Mouse (Mus musculus) MEL (cell line): Measurements from ENCODE around the gene Cnksr1. TPM values are rescaled to one million over a fixed set of nuclear protein-coding genes. Genes with fewer than 3 reads are reported as not detected.

Experiments used
- DNase-seq: peaks from one replicate; pipeline ENCODE4 v3.0.0; 2011; ENCODE audit warnings: low read depth, low spot score
- H3K27ac ChIP-seq: 2 replicates; pipeline ENCODE4 v1.5.1; 2012; ENCODE audit warnings: low read depth, mild to moderate bottlenecking, control low read depth, low read length, moderate library complexity; ENCODE audit not compliant: control insufficient read depth
- H3K27me3 ChIP-seq, 2 experiments: fragments of 150-350 bp in 1 of 2; sonication (generic) in 1 of 2; 2 replicates each; pipeline ENCODE4 v1.6.1; 2012; ENCODE audit warnings: low read length in 2 of 2, mild to moderate bottlenecking in 2 of 2, improper control_type of control experiment in 1 of 2, moderate library complexity in 1 of 2; ENCODE audit not compliant: insufficient read depth in 2 of 2, control insufficient read depth in 1 of 2
- H3K36me3 ChIP-seq, 2 experiments: 2 replicates each; pipeline ENCODE4 v1.6.1; 2012 to 2014; ENCODE audit warnings: low read length in 2 of 2, improper control_type of control experiment in 1 of 2, inconsistent platforms in 1 of 2, mild to moderate bottlenecking in 1 of 2; ENCODE audit not compliant: insufficient read depth in 2 of 2, control insufficient read depth in 1 of 2
- H3K4me1 ChIP-seq, 2 experiments: fragments of 150-350 bp in 1 of 2; sonication (generic) in 1 of 2; 2 replicates each; pipeline ENCODE4 v1.6.1; 2012; ENCODE audit warnings: low read length in 2 of 2, improper control_type of control experiment in 1 of 2, mild to moderate bottlenecking in 1 of 2; ENCODE audit not compliant: insufficient read depth in 2 of 2, control insufficient read depth in 1 of 2
- H3K4me3 ChIP-seq, 2 experiments: fragments of 150-350 bp in 1 of 2; sonication (generic) in 1 of 2; 2 replicates each; pipeline ENCODE4 v1.5.1; 2012; ENCODE audit warnings: low read depth in 2 of 2, low read length in 2 of 2, mild to moderate bottlenecking in 2 of 2, moderate library complexity in 2 of 2, control low read depth in 1 of 2, improper control_type of control experiment in 1 of 2; ENCODE audit not compliant: control insufficient read depth in 1 of 2, insufficient read depth in 1 of 2
- H3K79me2 ChIP-seq: 2 replicates; pipeline ENCODE4 v1.6.1; 2012; ENCODE audit warnings: mild to moderate bottlenecking, low read length, moderate library complexity; ENCODE audit not compliant: control insufficient read depth, poor library complexity, insufficient read depth
- H3K9ac ChIP-seq: 2 replicates; pipeline ENCODE4 v1.6.1; 2012; ENCODE audit warnings: low read depth, mild to moderate bottlenecking, control low read depth, low read length, moderate library complexity; ENCODE audit not compliant: control insufficient read depth, poor library complexity, severe bottlenecking
- H3K9me3 ChIP-seq: fragments of 150-350 bp; sonication (generic); replicated peaks from 2 replicates; pipeline ENCODE4 v1.6.1; 2012; ENCODE audit warnings: mild to moderate bottlenecking, low read length, improper control_type of control experiment, moderate library complexity; ENCODE audit not compliant: insufficient read depth
- CHD2 ChIP-seq: IDR thresholded peaks from 2 replicates; pipeline ENCODE4 v1.6.1; 2011; ENCODE audit warnings: low read length, improper control_type of control experiment
- E2F4 ChIP-seq: IDR thresholded peaks from 2 replicates; pipeline ENCODE4 v1.6.1; 2011; ENCODE audit warnings: low read depth, low read length, improper control_type of control experiment, borderline replicate concordance
- ELF1 ChIP-seq: IDR thresholded peaks from 2 replicates; pipeline ENCODE4 v1.6.1; 2014; ENCODE audit warnings: low read depth, mild to moderate bottlenecking, inconsistent platforms, low read length, improper control_type of control experiment, moderate library complexity
- ETS1 ChIP-seq: IDR thresholded peaks from 2 replicates; pipeline ENCODE4 v1.6.1; 2012; ENCODE audit warnings: low read depth, mild to moderate bottlenecking, inconsistent platforms, low read length, improper control_type of control experiment, moderate library complexity
- MAX ChIP-seq: IDR thresholded peaks from 2 replicates; pipeline ENCODE4 v1.6.1; 2011; ENCODE audit warnings: low read length, improper control_type of control experiment
- MAZ ChIP-seq: IDR thresholded peaks from 2 replicates; pipeline ENCODE4 v1.6.1; 2012; ENCODE audit warnings: low read depth, mild to moderate bottlenecking, inconsistent platforms, low read length, improper control_type of control experiment
- MEF2A ChIP-seq: IDR thresholded peaks from 2 replicates; pipeline ENCODE4 v1.6.1; 2014; ENCODE audit warnings: low read depth, mild to moderate bottlenecking, inconsistent platforms, low read length, improper control_type of control experiment; ENCODE audit not compliant: poor library complexity, insufficient replicate concordance, severe bottlenecking; ENCODE audit errors: extremely low read depth
- MXI1 ChIP-seq: IDR thresholded peaks from 2 replicates; pipeline ENCODE4 v1.6.1; 2011; ENCODE audit warnings: mild to moderate bottlenecking, low read depth, low read length, improper control_type of control experiment
- MYB ChIP-seq: IDR thresholded peaks from 2 replicates; pipeline ENCODE4 v1.6.1; 2011; ENCODE audit warnings: mild to moderate bottlenecking, low read depth, low read length, improper control_type of control experiment
- MYC ChIP-seq: IDR thresholded peaks from 2 replicates; pipeline ENCODE4 v1.6.1; 2011; ENCODE audit warnings: low read depth, mild to moderate bottlenecking, low read length, improper control_type of control experiment, moderate library complexity
- NELFE ChIP-seq: IDR thresholded peaks from 2 replicates; pipeline ENCODE4 v1.6.1; 2011; ENCODE audit warnings: low read depth, low read length, improper control_type of control experiment
- POLR2A ChIP-seq, 2 experiments: IDR thresholded peaks; 2 replicates each; pipeline ENCODE4 v1.6.1; 2011 to 2012; ENCODE audit warnings: low read length in 2 of 2, mild to moderate bottlenecking in 2 of 2, control low read depth in 1 of 2, improper control_type of control experiment in 1 of 2, low read depth in 1 of 2, moderate library complexity in 1 of 2; ENCODE audit not compliant: control insufficient read depth in 1 of 2, insufficient read depth in 1 of 2, poor library complexity in 1 of 2
- RCOR1 ChIP-seq: IDR thresholded peaks from 2 replicates; pipeline ENCODE4 v1.6.1; 2012; ENCODE audit warnings: low read depth, mild to moderate bottlenecking, inconsistent platforms, low read length, improper control_type of control experiment
- SIN3A ChIP-seq: IDR thresholded peaks from 2 replicates; pipeline ENCODE4 v1.6.1; 2012; ENCODE audit warnings: low read length, improper control_type of control experiment, inconsistent platforms
- SMC3 ChIP-seq: IDR thresholded peaks from 2 replicates; pipeline ENCODE4 v1.6.1; 2011; ENCODE audit warnings: low read depth, low read length, improper control_type of control experiment
- TAL1 ChIP-seq: IDR thresholded peaks from 2 replicates; pipeline ENCODE4 v1.6.1; 2012; ENCODE audit warnings: mild to moderate bottlenecking, inconsistent platforms, low read length, moderate library complexity, mixed read lengths
- TBP ChIP-seq: IDR thresholded peaks from 2 replicates; pipeline ENCODE4 v1.8.0; 2011; ENCODE audit warnings: low read depth, low read length, improper control_type of control experiment
- USF2 ChIP-seq, 2 experiments: IDR thresholded peaks; 2 replicates each; pipeline ENCODE4 v1.6.1; 2011 to 2012; ENCODE audit warnings: improper control_type of control experiment in 2 of 2, low read length in 2 of 2, borderline replicate concordance in 1 of 2, inconsistent platforms in 1 of 2, low read depth in 1 of 2, mild to moderate bottlenecking in 1 of 2; ENCODE audit not compliant: insufficient read depth in 1 of 2
- ZC3H11A ChIP-seq: IDR thresholded peaks from 2 replicates; pipeline ENCODE4 v1.6.1; 2012; ENCODE audit warnings: low read depth, mild to moderate bottlenecking, inconsistent platforms, low read length, improper control_type of control experiment
- ZKSCAN1 ChIP-seq: IDR thresholded peaks from 2 replicates; pipeline ENCODE4 v1.6.1; 2012; ENCODE audit warnings: low read depth, mild to moderate bottlenecking, inconsistent platforms, low read length, improper control_type of control experiment, moderate library complexity
- ZMIZ1 ChIP-seq: IDR thresholded peaks from 2 replicates; pipeline ENCODE4 v1.6.1; 2012; ENCODE audit warnings: low read depth, mild to moderate bottlenecking, inconsistent platforms, low read length, improper control_type of control experiment, moderate library complexity
- polyA plus RNA-seq, 2 experiments: library from polyadenylated mRNA; stranded (reverse) in 1 of 2; unstranded in 1 of 2; fragments of >175 nt in 1 of 2; fragments of >200 nt in 1 of 2; gene quantifications; 2 replicates each; pipeline versions ENCODE4 v1.2.1 to v1.2.4; 2012; ENCODE audit warnings: low replicate concordance in 2 of 2, low read depth in 1 of 2; ENCODE audit not compliant: insufficient read length in 2 of 2, insufficient read depth in 1 of 2, missing spikeins in 1 of 2
- total RNA-seq: library from RNA; depleted of rRNA; stranded (reverse); fragments of 300-350 nt; gene quantifications from 2 replicates; pipeline ENCODE4 v1.2.3, GENCODE M21; 2012

Gene Cnksr1
- total and polyA plus RNA-seq, 3 experiments, result 0.07 TPM; not detected in 2

DNA sequence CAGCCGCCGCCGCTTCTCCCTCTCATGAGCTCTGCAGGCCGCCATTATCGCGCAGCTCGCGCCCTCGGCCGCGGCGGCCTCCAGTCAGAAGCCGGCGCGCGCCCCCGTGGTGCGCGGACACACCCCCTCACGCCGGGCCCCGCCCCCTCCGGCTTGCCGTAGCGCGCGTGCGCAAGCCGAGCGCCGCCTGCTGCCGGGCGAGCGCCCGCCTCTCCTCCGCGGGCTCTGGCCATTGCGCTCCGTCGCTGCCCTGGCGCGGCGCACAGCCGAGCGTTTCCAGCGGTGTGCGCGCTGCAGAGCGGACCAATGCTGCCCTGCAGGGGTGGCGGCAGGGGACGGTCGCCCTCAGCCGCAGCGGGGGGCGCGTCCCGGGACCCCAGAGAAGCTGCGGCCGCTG lies 49.0 kb upstream of the Cnksr1 start (continued):
- TF ChIP-seq ZMIZ1, result peak; percentile 70
- TF ChIP-seq MXI1, result peak; percentile 68
- TF ChIP-seq E2F4, result 0 out of 2 replicates have a peak, but pooled peaks have one; percentile 38
- TF ChIP-seq USF2 (IDR thresholded peaks at IDR 0.05; ENCODE audit: borderline replicate concordance in 1 of 2, insufficient read depth in 1 of 2, low read depth in 1 of 2, low read length in 2 of 2), result no peak
- no peak for TF ChIP-seq CHD2
- TF ChIP-seq SMC3, result no peak
- TF ChIP-seq TAL1, result no peak
- TF ChIP-seq MYC, result peak; percentile 27; the same call in 1 of the 2 replicates
- TF ChIP-seq, all 39 proteins: peak for 23

DNA sequence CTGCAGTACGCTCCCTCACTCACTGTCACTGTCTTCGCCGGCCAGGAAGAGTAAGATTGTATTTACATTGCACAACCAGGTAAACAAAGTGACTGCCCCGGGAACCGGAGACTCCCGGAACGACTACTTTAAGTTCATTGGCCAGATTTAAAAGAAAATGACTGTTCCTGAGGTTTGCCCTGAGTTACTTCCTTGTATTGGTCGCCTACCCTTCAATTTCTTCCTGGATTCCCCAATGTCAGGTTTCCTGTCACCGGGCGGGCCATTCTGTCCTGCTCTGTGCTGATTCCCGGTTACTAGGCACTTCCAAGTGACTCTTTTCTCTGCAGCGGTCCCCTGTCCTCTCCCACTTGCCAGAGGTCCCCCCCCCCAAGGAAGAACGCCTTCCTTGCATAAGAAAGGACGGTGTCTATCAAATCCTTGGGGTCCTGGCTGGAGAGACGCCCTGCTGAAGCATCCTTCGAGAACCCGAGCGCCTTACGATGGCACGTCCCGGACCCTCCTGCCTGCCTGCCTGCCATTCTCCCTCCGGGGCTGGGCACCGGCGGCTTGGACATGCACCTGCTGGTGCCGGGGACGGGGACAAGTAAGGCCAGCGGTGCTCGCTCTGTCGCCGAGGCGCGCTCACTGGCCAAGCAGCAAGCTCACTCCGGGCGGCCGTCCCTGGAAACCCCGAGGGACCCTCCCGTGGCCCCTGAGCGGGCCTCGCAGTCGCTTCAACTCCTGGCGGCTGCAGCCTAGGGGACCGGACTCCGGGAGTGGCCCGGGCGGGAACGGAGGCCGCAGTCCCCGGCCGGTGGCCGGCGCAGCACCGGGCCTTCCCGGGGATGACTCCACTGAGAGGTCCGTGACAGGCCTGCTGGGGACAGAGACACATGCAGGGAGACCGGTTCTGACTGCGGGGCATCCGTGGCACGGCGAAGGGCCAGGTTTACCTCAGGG lies 48.3 kb upstream of the Cnksr1 start:
- Histone ChIP-seq H3K4me1 (peaks cover 2 to 21% of the 10 kb centered on the region in 2 experiments; a peak in 3 of 4 replicates), H3K36me3 (peaks cover 8 to 24% of the 10 kb centered on the region in 2 experiments), H3K27me3 (no peaks in the 10 kb centered on the region), H3K79me2 (peaks cover 15% of the 10 kb centered on the region), H3K4me3 (peak overlapping the region; percentile 96 to 97), H3K27ac (peak overlapping the region; percentile 73), H3K9ac (peak overlapping the region; percentile 99), H3K9me3 (no peaks in the 10 kb centered on the region)
- peak; percentile 64 for DNase-seq
- no peak for TF ChIP-seq MAZ
- TF ChIP-seq ETS1, result no peak
- TF ChIP-seq POLR2A (IDR thresholded peaks at IDR 0.05; ENCODE audit: control insufficient read depth in 1 of 2, insufficient read depth in 1 of 2, low read depth in 1 of 2, low read length in 2 of 2, poor library complexity in 1 of 2), result no peak
- no peak for TF ChIP-seq ZKSCAN1
- TF ChIP-seq USF2 (IDR thresholded peaks at IDR 0.05; ENCODE audit: borderline replicate concordance in 1 of 2, insufficient read depth in 1 of 2, low read depth in 1 of 2, low read length in 2 of 2), result no peak
- TF ChIP-seq SMC3, result no peak
- no peak for TF ChIP-seq MXI1
- TF ChIP-seq ELF1, result peak; percentile 41; the same call in 1 of the 2 replicates
- TF ChIP-seq TBP, result 0 out of 2 replicates have a peak, but pooled peaks have one; percentile 32
- TF ChIP-seq MAX, result no peak
- peak; percentile 27; the same call in 1 of the 2 replicates for TF ChIP-seq SIN3A
- TF ChIP-seq NELFE, result no peak
- TF ChIP-seq ZC3H11A, result no peak
- no peak for TF ChIP-seq MYB
- TF ChIP-seq MEF2A, result no peak
- TF ChIP-seq RCOR1, result no peak
